Mouse (Mus musculus) G1E (cell line): ENCODE results near the gene Unc5c. TPM values are rescaled to one million over a fixed set of nuclear protein-coding genes. Genes with fewer than 3 reads are reported as not detected.

Experiments
- ATAC-seq: 2 replicates; pipeline ENCODE4 v1.8.0; 2016; ENCODE audit warnings: mild to moderate bottlenecking; ENCODE audit not compliant: insufficient number of reproducible peaks, poor library complexity, low FRiP score, severe bottlenecking; ENCODE audit errors: extremely low read depth
- DNase-seq: peaks from one replicate; pipeline ENCODE4 v3.0.0; 2012; ENCODE audit warnings: low spot score
- H3K27me3 ChIP-seq: 2 replicates; pipeline ENCODE4 v1.6.1; 2012; ENCODE audit warnings: mild to moderate bottlenecking, low read length, inconsistent platforms; ENCODE audit not compliant: insufficient read depth
- H3K36me3 ChIP-seq: replicated peaks from 2 replicates; pipeline ENCODE3; 2012; ENCODE audit warnings: mild to moderate bottlenecking, inconsistent platforms
- H3K4me1 ChIP-seq: 2 replicates; pipeline ENCODE4 v1.6.1; 2012; ENCODE audit warnings: low read depth, low read length, inconsistent platforms, mixed read lengths; ENCODE audit not compliant: insufficient read depth
- H3K4me3 ChIP-seq: 2 replicates; pipeline ENCODE4 v1.5.1; 2012; ENCODE audit warnings: low read depth, mild to moderate bottlenecking, inconsistent platforms, low read length, moderate library complexity, mixed read lengths
- H3K9me3 ChIP-seq: replicated peaks from 2 replicates; pipeline ENCODE4 v1.6.1; 2012; ENCODE audit warnings: inconsistent platforms
- CTCF ChIP-seq: IDR thresholded peaks from 2 replicates; pipeline ENCODE4 v1.5.1; 2012; ENCODE audit warnings: low read depth, low read length, inconsistent platforms, mixed read lengths
- GATA1 ChIP-seq: IDR thresholded peaks from 2 replicates; pipeline ENCODE4 v1.6.1; 2012; ENCODE audit warnings: borderline replicate concordance, low read length, inconsistent platforms, mixed read lengths
- GATA2 ChIP-seq: IDR thresholded peaks from 2 replicates; pipeline ENCODE4 v1.6.1; 2012; ENCODE audit warnings: low read depth, low read length, inconsistent platforms, borderline replicate concordance
- POLR2AphosphoS5 ChIP-seq: IDR thresholded peaks from 2 replicates; pipeline ENCODE4 v1.6.1; 2012; ENCODE audit warnings: low read depth, low read length, inconsistent platforms; ENCODE audit not compliant: insufficient replicate concordance
- TAL1 ChIP-seq: conservative IDR thresholded peaks from 2 replicates; pipeline ENCODE4 v1.6.1; 2012; ENCODE audit warnings: low read depth, low read length, inconsistent platforms, mixed read lengths
- polyA plus RNA-seq: library from polyadenylated mRNA; stranded (reverse); fragments of >175 nt; gene quantifications from 2 replicates; pipeline ENCODE4 v1.2.3, GENCODE M21; 2012
- total RNA-seq, 2 experiments: library from RNA; stranded (forward) in 1 of 2; stranded (reverse) in 1 of 2; fragments of 200-1000 nt in 1 of 2; fragments of >200 nt in 1 of 2; fragmentation: Nextera tagmentation in 1 of 2; gene quantifications; 2 replicates each; pipeline ENCODE4 v1.2.3; 2014 to 2017

The Unc5c gene
- total and polyA plus RNA-seq, 3 experiments: 0.33 TPM; not detected in 2

DNA sequence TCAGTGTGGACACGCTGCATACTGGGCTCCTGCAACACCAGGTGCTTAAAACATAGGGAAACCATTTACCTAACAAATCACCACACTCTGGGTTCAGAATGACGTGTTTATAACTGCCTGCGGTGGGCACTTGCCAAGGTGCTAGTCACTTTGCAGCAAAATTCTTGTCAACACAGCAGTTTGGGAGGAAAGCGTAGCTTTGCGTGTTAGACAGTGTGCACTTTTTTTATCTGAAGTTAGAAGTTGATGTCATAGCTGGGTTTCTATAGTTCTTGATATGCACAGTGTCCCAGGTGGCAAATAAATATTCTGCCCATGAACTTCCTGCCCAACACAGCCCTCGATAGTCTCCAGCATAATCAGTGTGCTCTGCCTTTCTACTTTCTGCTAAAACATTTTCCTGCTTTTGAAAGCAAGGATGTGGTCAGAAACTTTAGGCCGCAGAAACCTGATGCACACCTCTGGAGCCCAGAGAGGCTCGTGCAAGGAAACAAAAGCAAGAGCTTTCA is 313.4 kb downstream of the Unc5c start:
- H3K27me3 ChIP-seq: no peaks in the 10 kb centered on the region
- DNase-seq (no peak), ATAC-seq (no peak)
- TF ChIP-seq TAL1 (no peak), GATA2 (no peak), POLR2AphosphoS5 (no peak), CTCF (no peak), GATA1 (no peak)
- H3K9me3 ChIP-seq: no peaks in the 10 kb centered on the region
- H3K4me1 ChIP-seq: no peaks in the 10 kb centered on the region
- no peak overlapping the region for H3K4me3 ChIP-seq
- no peaks in the 10 kb centered on the region for H3K36me3 ChIP-seq

DNA sequence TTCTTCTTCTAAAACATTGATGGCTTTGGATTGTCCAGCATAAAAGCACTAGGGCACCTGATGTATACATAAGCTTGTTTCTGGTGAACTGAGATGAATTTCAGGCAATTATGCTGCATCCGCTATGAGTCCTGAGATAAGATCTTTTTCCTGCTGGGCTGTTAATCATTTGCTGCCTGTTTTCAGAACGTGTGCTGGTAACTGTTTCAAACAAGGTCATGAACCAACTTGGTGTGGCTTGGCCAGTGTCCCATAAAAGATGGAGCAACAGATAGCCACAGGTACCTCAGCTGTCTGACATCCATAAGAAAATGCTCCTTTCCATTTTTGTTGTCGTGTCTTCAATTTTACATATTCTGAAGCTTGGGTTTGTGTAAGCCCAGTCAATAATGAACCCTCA is 314.2 kb downstream of the Unc5c start:
- H3K4me3 ChIP-seq: no peak overlapping the region
- no peak for DNase-seq
- H3K4me1 ChIP-seq: no peaks in the 10 kb centered on the region
- no peak for TF ChIP-seq POLR2AphosphoS5
- TF ChIP-seq GATA2: no peak
- no peak for TF ChIP-seq TAL1
- no peak for TF ChIP-seq CTCF
- no peak for TF ChIP-seq GATA1
- no peak for ATAC-seq
- H3K9me3 ChIP-seq: no peaks in the 10 kb centered on the region
- no peaks in the 10 kb centered on the region for H3K27me3 ChIP-seq
- H3K36me3 ChIP-seq: no peaks in the 10 kb centered on the region

DNA sequence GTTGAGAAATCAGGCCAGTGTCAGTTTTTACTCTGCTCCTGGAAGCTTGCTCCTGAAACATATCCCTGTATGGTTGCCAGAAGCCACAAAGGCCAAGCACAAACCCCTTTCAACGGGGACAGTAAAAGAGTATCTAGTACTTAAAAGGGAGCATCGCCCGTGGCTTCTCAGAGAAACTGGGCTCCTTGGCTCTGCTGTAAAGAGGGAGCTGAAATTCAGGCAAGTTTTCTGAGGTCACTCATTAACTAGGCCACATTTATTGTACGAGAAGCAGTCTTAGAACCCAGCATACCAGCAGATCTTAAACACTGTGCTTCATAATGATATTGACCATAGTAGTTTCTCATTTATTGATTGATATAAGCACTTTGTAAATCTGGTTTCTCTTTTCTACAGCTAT is 317.5 kb downstream of the Unc5c start:
- Histone ChIP-seq H3K36me3 (no peaks in the 10 kb centered on the region), H3K9me3 (no peaks in the 10 kb centered on the region), H3K4me1 (no peaks in the 10 kb centered on the region), H3K27me3 (no peaks in the 10 kb centered on the region), H3K4me3 (no peak overlapping the region)
- ATAC-seq (no peak), DNase-seq (no peak)
- TF ChIP-seq CTCF (no peak), GATA1 (no peak), TAL1 (no peak), GATA2 (no peak), POLR2AphosphoS5 (no peak)

DNA sequence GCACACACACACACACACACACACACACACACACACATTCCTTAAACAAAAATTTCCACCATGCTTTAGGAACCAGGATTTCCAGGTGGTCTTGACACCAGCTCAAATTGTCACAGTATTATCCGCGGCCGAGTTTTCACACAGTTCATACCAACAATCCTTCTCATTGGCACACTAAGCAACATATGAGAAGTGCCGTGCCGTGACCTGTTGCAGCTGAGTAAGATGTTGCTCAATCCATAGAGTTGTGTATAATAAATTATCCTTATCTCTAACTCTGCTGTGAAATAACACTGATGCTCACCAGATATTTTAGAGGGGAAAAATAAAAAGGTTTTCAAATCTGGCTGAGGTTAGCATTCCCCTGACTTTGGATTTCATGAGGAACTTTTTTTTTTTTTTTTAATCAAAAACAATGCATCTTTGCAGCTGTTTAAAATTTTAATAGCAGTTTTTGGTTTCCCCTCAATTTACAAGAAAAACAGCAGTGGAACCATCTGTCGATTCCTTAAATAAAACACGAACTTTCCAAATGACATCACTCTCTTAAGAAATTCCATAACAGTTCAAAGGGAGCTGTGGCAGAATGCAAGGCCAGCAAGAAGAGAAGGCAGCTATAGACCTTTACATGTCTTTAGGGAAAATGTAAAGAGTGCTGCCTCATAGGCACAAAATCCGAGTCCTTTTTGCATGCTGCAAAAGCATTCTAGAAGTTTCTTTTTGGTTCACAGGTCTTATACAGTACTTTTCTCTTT is 326.2 kb downstream of the Unc5c start:
- no peaks in the 10 kb centered on the region for H3K9me3 ChIP-seq
- DNase-seq: no peak
- TF ChIP-seq TAL1: no peak
- TF ChIP-seq GATA1: no peak
- no peak for TF ChIP-seq POLR2AphosphoS5
- TF ChIP-seq GATA2: no peak
- no peak for TF ChIP-seq CTCF

DNA sequence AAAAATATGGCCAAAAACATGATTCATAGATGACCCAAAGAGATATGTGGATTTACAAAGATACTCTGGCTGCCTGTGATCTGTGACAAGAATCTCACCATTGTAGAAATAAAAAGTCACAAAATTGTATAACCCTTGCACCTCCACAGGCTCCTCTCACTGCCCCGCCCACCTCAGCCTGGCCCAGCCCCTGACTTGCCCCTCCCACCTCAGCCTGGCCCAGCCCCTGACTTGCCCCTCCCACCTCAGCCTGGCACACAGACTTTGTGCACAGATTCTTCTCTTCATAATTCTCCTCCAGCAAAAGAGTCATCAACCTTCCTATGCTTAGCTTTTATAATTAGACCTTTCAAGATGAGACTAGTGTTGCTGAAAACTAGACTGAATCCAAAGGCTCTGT is 327.1 kb downstream of the Unc5c start:
- DNase-seq (no peak), ATAC-seq (no peak)
- Histone ChIP-seq H3K4me3 (no peak overlapping the region), H3K4me1 (no peaks in the 10 kb centered on the region), H3K36me3 (no peaks in the 10 kb centered on the region), H3K27me3 (no peaks in the 10 kb centered on the region), H3K9me3 (no peaks in the 10 kb centered on the region)
- no peak for TF ChIP-seq TAL1
- TF ChIP-seq CTCF: no peak
- TF ChIP-seq POLR2AphosphoS5: no peak
- TF ChIP-seq GATA2: no peak
- no peak for TF ChIP-seq GATA1

More for the DNA sequence above, 326.2 kb downstream of the Unc5c start:
- no peak for ATAC-seq
- no peaks in the 10 kb centered on the region for H3K36me3 ChIP-seq
- H3K27me3 ChIP-seq: no peaks in the 10 kb centered on the region
- no peak overlapping the region for H3K4me3 ChIP-seq
- H3K4me1 ChIP-seq: no peaks in the 10 kb centered on the region

DNA sequence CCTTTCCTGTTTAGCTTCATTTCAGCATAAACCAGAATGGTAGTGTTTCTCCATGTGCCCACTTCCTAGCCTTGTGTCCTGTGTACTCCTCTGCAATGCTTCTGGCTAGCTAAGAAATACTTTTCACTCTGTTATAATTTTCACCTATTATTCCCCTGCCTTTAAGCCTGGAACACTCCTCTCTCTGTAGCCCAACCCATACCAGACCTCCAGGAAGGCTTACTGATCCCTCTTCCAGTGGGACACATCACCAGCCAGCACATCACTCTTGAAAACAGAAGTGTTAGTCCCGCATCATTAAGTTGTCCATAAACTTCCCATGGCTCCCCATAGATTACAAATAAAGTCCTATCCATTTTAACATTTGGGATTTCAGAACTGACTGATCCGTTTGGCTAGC is 328.7 kb downstream of the Unc5c start:
- no peaks in the 10 kb centered on the region for H3K27me3 ChIP-seq
- H3K4me3 ChIP-seq: no peak overlapping the region
- DNase-seq: no peak
- no peak for TF ChIP-seq GATA2
- TF ChIP-seq CTCF: no peak
- TF ChIP-seq POLR2AphosphoS5: no peak
- no peak for TF ChIP-seq GATA1
- no peaks in the 10 kb centered on the region for H3K4me1 ChIP-seq
- H3K9me3 ChIP-seq: no peaks in the 10 kb centered on the region
- ATAC-seq: no peak
- no peaks in the 10 kb centered on the region for H3K36me3 ChIP-seq
